Mouse (Mus musculus) CD8-positive naive resting alpha-beta T cell, adult 57 days (primary cell): ENCODE data around the gene Ywhah. TPM values are rescaled to one million over a fixed set of nuclear protein-coding genes. Genes with fewer than 3 reads are reported as not detected.

Experiments
- total RNA-seq: library from RNA; stranded (reverse); gene quantifications from one replicate; pipeline ENCODE4 v1.2.4, GENCODE M21; 2023

Ywhah gene
- total RNA-seq = 119 TPM

GRCm38 (mm10) chr5:33018561-33019425, at the start of gene Ywhah:
Gene Ywhah (plus strand): TSS chr5:33018816.

Other genes with a start within 250 kb of the Ywhah start
- gene Pisd, start 233.2 kb upstream of the Ywhah start, total RNA-seq = 29.9 TPM
- not detected for gene Gm20671, start 191.7 kb upstream of the Ywhah start, total RNA-seq
- gene Prr14l, start 164.6 kb upstream of the Ywhah start, total RNA-seq = 54.5 TPM
- 41.5 TPM for gene Depdc5, start 155.1 kb upstream of the Ywhah start, total RNA-seq
- not detected for gene Slc5a1, start 85.4 kb downstream of the Ywhah start, total RNA-seq
- gene Spon2, start 199.6 kb downstream of the Ywhah start, total RNA-seq = not detected